Mouse (Mus musculus) liver, embryonic 13.5 days (tissue): Measurements from ENCODE around the gene Jmjd4. TPM values are rescaled to one million over a fixed set of nuclear protein-coding genes. Genes with fewer than 3 reads are reported as not detected.

Experiments
- ATAC-seq: fragments of 200-750 bp; cut with Nextera tagmentation; 2 replicates; pipeline ENCODE4 v1.8.0; 2017; ENCODE audit warnings: low read depth, mild to moderate bottlenecking, moderate number of reproducible peaks, moderate library complexity
- DNase-seq: peaks from one replicate; pipeline ENCODE4 v3.0.0; 2022
- H3K27ac ChIP-seq: fragments of 300-500 bp; sonication (generic); 2 replicates; pipeline ENCODE4 v1.5.1; 2015; ENCODE audit warnings: moderate library complexity, mild to moderate bottlenecking, inconsistent platforms
- H3K27me3 ChIP-seq: fragments of 300-500 bp; sonication (generic); 2 replicates; pipeline ENCODE4 v1.6.1; 2015; ENCODE audit warnings: mild to moderate bottlenecking, inconsistent platforms
- H3K36me3 ChIP-seq: fragments of 300-500 bp; sonication (generic); 2 replicates; pipeline ENCODE4 v1.6.1; 2015; ENCODE audit warnings: mild to moderate bottlenecking, inconsistent platforms
- H3K4me1 ChIP-seq: fragments of 300-500 bp; sonication (generic); replicated peaks from 2 replicates; pipeline ENCODE4 v1.6.1; 2015; ENCODE audit warnings: inconsistent platforms
- H3K4me2 ChIP-seq: fragments of 300-500 bp; sonication (generic); 2 replicates; pipeline ENCODE4 v1.6.1; 2015; ENCODE audit warnings: inconsistent platforms, mild to moderate bottlenecking, moderate library complexity
- H3K4me3 ChIP-seq: fragments of 300-500 bp; sonication (generic); replicated peaks from 2 replicates; pipeline ENCODE4 v1.5.1; 2015; ENCODE audit warnings: mild to moderate bottlenecking, inconsistent platforms
- H3K9ac ChIP-seq: fragments of 300-500 bp; sonication (generic); 2 replicates; pipeline ENCODE4 v1.6.1; 2015; ENCODE audit warnings: mild to moderate bottlenecking, inconsistent platforms
- H3K9me3 ChIP-seq: fragments of 300-500 bp; sonication (generic); replicated peaks from 2 replicates; pipeline ENCODE4 v1.6.1; 2016; ENCODE audit warnings: inconsistent platforms
- WGBS: fragments of 180-500 bp; shearing (Covaris S2); methylation state at CpG from one replicate; pipeline ENCODE4 v1.1.7; 2015; ENCODE audit not compliant: insufficient replicate concordance; 5-methylcytosine and 5-hydroxymethylcytosine counted together
- polyA plus RNA-seq: library from polyadenylated mRNA; unstranded; fragments of >200 nt; fragmentation: Nextera tagmentation; extraction: Ambion mirVana; gene quantifications from 2 replicates; pipeline ENCODE4 v1.2.1, GENCODE M21; 2015

Gene Jmjd4
- polyA plus RNA-seq, 1 experiment from 2014 or later = 5.2 TPM

DNA sequence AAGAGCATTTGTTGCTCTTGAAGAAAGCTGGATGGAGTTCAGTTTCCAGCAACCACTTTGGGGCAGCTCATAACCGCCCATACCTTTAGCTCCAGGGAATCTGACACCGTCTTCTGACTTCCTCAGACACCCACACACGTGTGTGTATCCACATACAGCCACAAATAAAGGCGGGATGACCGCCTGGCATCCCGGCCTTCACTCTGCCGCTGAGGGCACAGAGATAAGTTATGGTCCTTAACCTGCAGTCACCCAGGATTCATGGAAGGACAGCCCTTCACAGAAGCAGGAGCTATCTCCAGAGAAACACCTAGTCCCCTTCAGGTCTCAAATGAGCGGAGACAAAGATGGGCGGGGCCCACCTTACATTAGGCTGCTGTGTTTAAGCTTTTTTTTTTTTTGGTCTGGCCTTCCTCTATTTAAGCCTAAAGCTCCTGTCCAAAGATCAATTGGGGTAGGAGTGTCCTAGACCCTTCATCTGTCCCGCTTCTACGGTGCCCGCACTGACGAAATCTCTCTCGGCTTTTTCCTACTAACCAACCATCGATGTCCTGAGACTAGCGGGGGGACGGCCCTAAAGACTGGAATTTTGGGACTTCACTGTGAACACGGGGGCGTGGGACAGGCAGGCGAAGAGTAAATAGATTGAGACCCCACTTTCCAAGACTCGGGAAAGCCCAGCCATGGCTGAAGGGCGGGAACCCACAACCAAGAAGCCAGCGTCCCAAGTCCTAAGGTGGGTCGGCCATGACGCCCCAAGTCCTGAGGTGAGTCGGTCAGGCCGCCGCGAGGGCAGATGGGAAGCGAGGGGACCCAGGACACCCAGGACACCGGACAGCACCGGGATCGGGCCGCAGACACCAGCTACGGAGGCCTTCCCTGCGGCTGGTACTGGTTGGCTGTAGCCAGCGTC, 21.8 kb downstream of the Jmjd4 start:
- H3K9me3 ChIP-seq = no peaks in the 10 kb centered on the region

DNA sequence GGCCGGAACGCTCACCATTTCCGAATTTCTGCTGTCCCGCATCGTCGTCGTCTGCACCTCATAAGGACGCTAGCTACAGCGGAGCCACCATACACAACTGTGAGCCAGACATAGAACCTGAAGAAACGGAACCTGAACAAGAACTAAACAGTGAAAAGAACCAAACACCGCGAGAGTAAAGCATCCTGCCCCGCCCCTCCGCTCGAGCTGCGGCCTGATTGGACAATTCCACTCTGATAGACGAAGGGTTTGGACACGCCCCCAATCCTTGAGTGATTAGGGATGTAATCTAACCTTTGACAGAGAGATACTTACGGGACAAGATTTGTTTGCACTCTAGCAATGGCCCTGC, 22.5 kb downstream of the Jmjd4 start, which contains the start of gene Zfp867:
TSS of gene Zfp867 (minus strand) at position 149 of the 352 bp plus-strand sequence.
- Histone ChIP-seq H3K4me1 (peaks cover 12% of the 10 kb centered on the region), H3K9me3 (no peaks in the 10 kb centered on the region), H3K9ac (peak within 1 kb of the TSS; percentile 81), H3K4me2 (peak within 1 kb of the TSS; percentile 94), H3K27ac (peak within 1 kb of the TSS; percentile 47; the same call in 1 of the 2 replicates), H3K4me3 (peak within 1 kb of the TSS; percentile 70), H3K36me3 (no peaks in the 10 kb centered on the region), H3K27me3 (peaks cover 18% of the 10 kb centered on the region; the same call in 1 of the 2 replicates)
- under 1% methylated on average over 19 of the region's 19 CpGs for WGBS
- DNase-seq (peak; percentile 72), ATAC-seq (peak; percentile 76)

More for the DNA sequence above, 21.8 kb downstream of the Jmjd4 start:
- Histone ChIP-seq H3K27ac (peak overlapping the region; percentile 47; the same call in 1 of the 2 replicates), H3K27me3 (peaks cover 18% of the 10 kb centered on the region; the same call in 1 of the 2 replicates), H3K9ac (peak overlapping the region; percentile 81), H3K4me3 (peak overlapping the region; percentile 70), H3K4me1 (peaks cover 12% of the 10 kb centered on the region), H3K36me3 (no peaks in the 10 kb centered on the region), H3K4me2 (peak overlapping the region; percentile 94)
- DNase-seq = peak; percentile 9
- WGBS = 8% methylated on average over 37 of the region's 37 CpGs
- peak; percentile 64 for ATAC-seq

DNA sequence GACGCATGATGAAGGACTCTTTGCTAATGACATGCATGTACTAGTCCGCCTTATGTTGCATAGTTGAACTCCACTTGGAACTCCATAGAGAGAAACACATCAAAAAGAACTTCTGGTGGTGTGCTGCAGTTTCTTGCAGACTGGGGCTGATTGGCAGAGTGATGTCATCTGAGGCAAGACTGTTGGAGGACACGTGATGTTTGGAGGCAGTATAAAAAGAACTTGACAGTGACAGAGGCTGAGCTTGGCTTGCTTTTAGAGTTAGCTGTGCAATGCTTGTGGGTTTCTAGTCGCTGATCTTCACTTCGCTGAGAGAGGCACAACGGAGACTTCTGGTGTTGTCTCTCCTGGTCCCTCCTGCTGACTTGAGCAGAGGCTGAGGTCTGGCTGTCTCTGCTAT, 27.4 kb downstream of the Jmjd4 start:
- H3K27ac ChIP-seq = no peak overlapping the region
- peaks cover 3% of the 10 kb centered on the region; the same call in 1 of the 2 replicates for H3K4me1 ChIP-seq
- H3K27me3 ChIP-seq = peaks cover 18% of the 10 kb centered on the region; the same call in 1 of the 2 replicates
- H3K36me3 ChIP-seq = no peaks in the 10 kb centered on the region
- no peak overlapping the region for H3K4me2 ChIP-seq
- H3K9me3 ChIP-seq = no peaks in the 10 kb centered on the region
- no peak overlapping the region for H3K9ac ChIP-seq
- DNase-seq (no peak), ATAC-seq (no peak)
- WGBS = 57% methylated on average over 6 of the region's 6 CpGs
- H3K4me3 ChIP-seq = no peak overlapping the region

DNA sequence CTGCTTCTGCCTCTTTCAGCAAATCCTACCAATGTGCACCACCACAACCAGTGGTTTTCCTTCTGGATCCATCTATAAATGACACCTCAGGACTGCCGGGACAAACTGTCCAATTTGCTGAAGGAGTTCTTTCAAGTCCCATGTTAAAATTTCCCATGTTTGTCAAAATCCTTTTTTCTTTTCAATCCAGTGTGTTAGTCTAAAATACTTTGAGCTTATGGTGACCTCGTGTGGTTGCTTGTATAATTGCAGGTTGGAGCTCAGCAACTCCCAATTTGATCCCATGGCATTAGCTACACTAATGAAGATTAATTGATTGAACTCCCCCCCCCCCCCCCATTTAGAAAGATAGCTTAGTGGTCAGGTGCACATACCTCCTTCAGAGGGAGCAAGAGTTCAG, 33.4 kb downstream of the Jmjd4 start:
- no peaks in the 10 kb centered on the region for H3K4me1 ChIP-seq
- no peak overlapping the region for H3K9ac ChIP-seq
- no peak overlapping the region for H3K27ac ChIP-seq
- no peaks in the 10 kb centered on the region for H3K27me3 ChIP-seq
- 5% methylated on average over 2 of the region's 2 CpGs for WGBS
- peaks cover 23% of the 10 kb centered on the region for H3K36me3 ChIP-seq
- H3K4me3 ChIP-seq = no peak overlapping the region
- no peak for ATAC-seq
- H3K9me3 ChIP-seq = no peaks in the 10 kb centered on the region
- H3K4me2 ChIP-seq = no peak overlapping the region
- DNase-seq = no peak

DNA sequence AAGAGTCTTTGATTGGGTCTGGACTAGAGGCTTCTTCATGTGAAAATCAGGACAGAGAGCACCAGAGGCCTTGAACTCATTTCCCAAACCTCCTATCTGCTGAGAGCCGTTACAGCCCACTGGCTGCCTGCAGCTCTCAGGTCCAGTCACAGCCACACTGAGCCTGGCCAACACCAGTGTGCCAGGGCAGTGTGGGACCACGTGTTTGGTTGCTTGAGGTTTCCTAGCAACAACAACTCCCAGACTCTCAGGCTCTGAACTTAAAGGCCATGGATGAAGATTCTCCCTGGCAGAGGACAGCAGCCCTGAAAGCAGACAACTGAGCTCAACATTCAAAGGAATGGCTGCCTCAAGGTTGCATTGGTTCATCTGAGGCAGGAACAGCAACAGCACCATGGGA, 35.8 kb downstream of the Jmjd4 start:
- H3K9ac ChIP-seq = no peak overlapping the region
- no peak overlapping the region for H3K27ac ChIP-seq
- no peak overlapping the region for H3K4me2 ChIP-seq
- H3K4me3 ChIP-seq = no peak overlapping the region
- ATAC-seq (no peak), DNase-seq (no peak)
- H3K9me3 ChIP-seq = no peaks in the 10 kb centered on the region
- H3K27me3 ChIP-seq = no peaks in the 10 kb centered on the region
- H3K4me1 ChIP-seq = no peaks in the 10 kb centered on the region
- peaks cover 36% of the 10 kb centered on the region for H3K36me3 ChIP-seq
- WGBS = 59% methylated on average over 2 of the region's 2 CpGs

DNA sequence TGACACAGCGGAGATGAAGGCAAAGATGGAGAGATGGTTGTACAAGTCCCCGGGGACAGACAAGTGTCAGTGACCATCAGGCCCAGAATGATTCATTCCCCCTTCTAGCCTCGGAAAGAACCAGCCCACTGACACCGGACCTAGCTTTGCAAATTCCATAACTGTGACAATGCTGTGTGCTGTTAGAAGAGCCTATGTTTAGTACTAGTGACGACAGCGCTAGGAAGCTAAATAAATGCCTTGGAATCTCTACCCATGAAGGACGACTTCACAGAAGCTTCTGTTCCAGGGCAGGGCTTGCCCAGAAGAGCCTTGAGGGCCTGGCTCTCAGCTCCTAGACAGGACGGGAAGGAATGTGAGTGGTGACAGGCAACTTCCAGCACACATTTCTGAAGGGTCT, 36.4 kb downstream of the Jmjd4 start:
- no peak overlapping the region for H3K4me3 ChIP-seq
- H3K36me3 ChIP-seq = peaks cover 42% of the 10 kb centered on the region
- no peak overlapping the region for H3K4me2 ChIP-seq
- H3K27me3 ChIP-seq = no peaks in the 10 kb centered on the region
- no peak for ATAC-seq
- 73% methylated on average over 8 of the region's 8 CpGs for WGBS
- H3K4me1 ChIP-seq = no peaks in the 10 kb centered on the region
- H3K9me3 ChIP-seq = no peaks in the 10 kb centered on the region
- H3K27ac ChIP-seq = no peak overlapping the region
- H3K9ac ChIP-seq = no peak overlapping the region
- DNase-seq = no peak

DNA sequence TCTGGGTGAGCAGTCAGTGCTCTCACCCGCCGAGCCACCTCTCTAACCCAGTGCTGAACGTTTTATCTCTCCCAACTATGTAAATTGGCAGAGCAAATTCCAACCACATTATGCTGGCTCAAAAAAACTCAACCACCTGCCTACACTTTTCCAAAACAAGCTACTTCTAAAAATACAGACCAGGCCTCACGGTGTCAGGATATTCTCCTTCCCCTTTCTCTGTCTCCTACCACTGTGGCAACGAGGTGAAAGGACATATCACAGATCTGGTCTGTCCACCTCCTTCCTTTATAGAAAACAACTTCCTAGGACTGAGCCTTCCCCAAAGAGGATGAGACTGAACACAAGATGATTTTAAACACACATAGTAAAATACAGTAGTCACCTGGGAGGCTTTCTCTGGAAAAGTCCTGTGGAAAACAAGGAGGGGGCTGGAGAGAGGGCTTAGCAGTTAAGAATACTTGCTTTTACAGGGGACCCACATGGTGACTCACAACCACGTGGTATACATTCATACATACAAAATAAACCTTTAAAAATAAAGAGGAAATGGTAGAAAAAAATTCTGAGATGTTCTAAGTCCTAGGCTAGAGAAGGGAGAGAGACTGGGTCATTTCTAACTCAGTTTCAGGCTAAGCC, 46.9 kb downstream of the Jmjd4 start:
- peaks cover 87% of the 10 kb centered on the region for H3K36me3 ChIP-seq
- H3K4me2 ChIP-seq = no peak overlapping the region
- H3K4me3 ChIP-seq = no peak overlapping the region
- 53% methylated on average over 6 of the region's 6 CpGs for WGBS
- no peaks in the 10 kb centered on the region for H3K4me1 ChIP-seq
- H3K9me3 ChIP-seq = no peaks in the 10 kb centered on the region; the same call in 1 of the 2 replicates
- no peak overlapping the region for H3K9ac ChIP-seq
- ATAC-seq (no peak), DNase-seq (no peak)
- H3K27ac ChIP-seq = no peak overlapping the region
- H3K27me3 ChIP-seq = no peaks in the 10 kb centered on the region

DNA sequence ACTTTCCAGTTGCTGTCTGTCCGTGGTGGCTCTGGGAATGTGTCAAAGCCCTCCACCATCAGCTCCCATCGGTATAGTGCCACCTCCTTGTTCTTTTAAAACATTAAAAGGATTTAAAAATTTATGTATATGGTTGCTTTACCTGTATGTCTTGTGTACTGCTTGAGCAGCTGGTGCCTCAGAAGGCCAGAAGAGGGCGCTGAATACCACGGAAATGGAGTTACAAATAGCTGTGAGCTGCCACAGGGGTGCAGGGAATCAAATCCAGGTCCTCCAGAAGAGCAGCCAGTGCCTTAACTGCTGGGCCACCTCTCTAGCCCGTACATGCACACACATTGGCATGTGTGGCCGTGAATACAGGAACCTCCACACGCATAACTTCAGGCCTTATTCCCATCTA, 47.9 kb downstream of the Jmjd4 start:
- no peak overlapping the region for H3K9ac ChIP-seq

DNA sequence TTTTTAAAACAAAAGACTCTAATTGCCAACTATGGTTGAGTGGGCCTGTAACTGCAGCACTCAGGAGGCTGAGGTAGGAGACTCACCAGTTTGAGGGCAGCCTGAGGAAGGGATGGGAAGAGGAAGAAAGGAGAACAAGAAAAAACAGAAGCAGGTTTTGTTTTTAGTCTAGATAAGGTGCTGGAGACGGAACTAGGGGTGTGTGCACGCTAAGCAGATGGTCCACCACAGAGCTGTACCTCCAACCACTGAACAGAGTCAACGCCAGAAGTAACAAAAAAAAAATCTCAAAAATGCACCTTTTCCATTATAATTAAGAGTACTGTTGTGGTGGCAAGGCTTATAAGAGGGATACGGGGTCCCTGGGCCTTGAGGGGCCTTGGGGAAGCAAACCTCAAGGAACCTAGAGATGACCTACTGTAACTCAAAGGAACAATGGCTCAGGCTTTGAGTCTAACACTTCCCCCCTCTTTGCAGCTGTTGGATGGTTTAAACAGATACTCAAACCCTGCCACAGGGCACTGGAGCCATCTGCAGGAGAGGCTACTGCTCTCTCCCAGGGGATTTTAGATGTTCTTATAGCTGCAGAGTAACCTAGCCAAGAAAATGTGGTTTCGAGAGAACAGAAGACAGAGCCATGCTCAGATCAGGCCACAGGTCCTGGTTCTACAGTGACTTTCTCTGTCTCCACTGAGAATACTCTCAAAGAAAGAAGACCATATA, 52.3 kb downstream of the Jmjd4 start:
- no peak overlapping the region for H3K27ac ChIP-seq
- no peak overlapping the region for H3K4me2 ChIP-seq
- H3K9me3 ChIP-seq = no peaks in the 10 kb centered on the region; the same call in 1 of the 2 replicates
- no peak for ATAC-seq
- no peak overlapping the region for H3K4me3 ChIP-seq
- H3K9ac ChIP-seq = no peak overlapping the region
- WGBS = 48% methylated on average over 5 of the region's 5 CpGs
- peaks cover 17% of the 10 kb centered on the region for H3K27me3 ChIP-seq
- peaks cover 71% of the 10 kb centered on the region for H3K36me3 ChIP-seq
- H3K4me1 ChIP-seq = peaks cover 19% of the 10 kb centered on the region
- no peak for DNase-seq

More for the DNA sequence above, 47.9 kb downstream of the Jmjd4 start:
- H3K36me3 ChIP-seq = peaks cover 89% of the 10 kb centered on the region
- no peak overlapping the region for H3K4me2 ChIP-seq
- no peak overlapping the region for H3K4me3 ChIP-seq
- WGBS = 75% methylated on average over 7 of the region's 7 CpGs
- H3K27ac ChIP-seq = no peak overlapping the region
- DNase-seq (no peak), ATAC-seq (no peak)
- H3K9me3 ChIP-seq = no peaks in the 10 kb centered on the region; the same call in 1 of the 2 replicates
- no peaks in the 10 kb centered on the region for H3K27me3 ChIP-seq
- H3K4me1 ChIP-seq = no peaks in the 10 kb centered on the region

DNA sequence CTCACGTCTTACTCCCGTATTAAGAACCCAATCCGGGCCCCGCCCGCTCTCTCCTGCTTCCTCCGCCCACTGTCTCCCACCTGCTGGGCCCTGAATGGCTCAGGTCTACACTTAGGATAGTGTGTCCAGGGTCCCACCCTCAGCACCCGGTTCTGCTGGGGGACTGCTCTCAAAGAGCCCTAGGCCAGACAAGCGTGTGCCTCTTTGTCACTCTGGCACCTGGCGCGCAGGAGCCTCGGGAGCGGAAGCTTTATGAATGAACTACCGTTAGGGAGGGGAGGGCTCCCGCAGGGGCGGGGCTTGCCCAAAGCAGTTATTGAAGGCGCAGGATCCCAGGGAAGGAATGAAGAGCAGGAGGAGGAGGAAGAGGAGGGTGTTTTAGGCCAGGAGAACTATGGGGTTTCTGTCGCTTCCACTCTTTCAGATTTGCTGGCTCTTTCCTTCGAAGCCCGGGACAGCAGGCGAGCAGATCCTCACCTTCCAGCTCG, 55.5 kb downstream of the Jmjd4 start:
- Histone ChIP-seq H3K27me3 (peaks cover 20% of the 10 kb centered on the region), H3K4me3 (peak overlapping the region; percentile 68), H3K9ac (peak overlapping the region; percentile 78), H3K9me3 (no peaks in the 10 kb centered on the region), H3K4me2 (peak overlapping the region; percentile 86), H3K27ac (peak overlapping the region; percentile 59), H3K4me1 (peaks cover 21% of the 10 kb centered on the region), H3K36me3 (peaks cover 39% of the 10 kb centered on the region)
- DNase-seq (peak; percentile 57), ATAC-seq (peak; percentile 58)
- under 1% methylated on average over 21 of the region's 21 CpGs for whole genome bisulfite sequencing
